Mouse (Mus musculus): ENCODE data around the gene Casp9.

- TF ChIP-seq CTCF (IDR thresholded peaks at IDR 0.05; ENCODE audit: low read depth) (no peak), EP300 (IDR thresholded peaks at IDR 0.05; ENCODE audit: low read depth) (no peak)
These were observed 71.1 kb downstream of the Casp9 start for GRCm38 (mm10) chr4:141864506-141864905.

All from liver, postnatal 0 days (tissue).